Mouse (Mus musculus) kidney, postnatal 10 days (tissue): ENCODE results near the gene Sohlh2.
"Not testable (repeated sequence)": the region's sequence is repeated elsewhere in the genome, so short reads cannot be mapped to it uniquely, and the experiment has no call there.

Experiments used
- DNase-seq: peaks from one replicate; pipeline ENCODE4 v3.0.0; 2021; ENCODE audit warnings: mixed read lengths

Sohlh2 gene

DNA sequence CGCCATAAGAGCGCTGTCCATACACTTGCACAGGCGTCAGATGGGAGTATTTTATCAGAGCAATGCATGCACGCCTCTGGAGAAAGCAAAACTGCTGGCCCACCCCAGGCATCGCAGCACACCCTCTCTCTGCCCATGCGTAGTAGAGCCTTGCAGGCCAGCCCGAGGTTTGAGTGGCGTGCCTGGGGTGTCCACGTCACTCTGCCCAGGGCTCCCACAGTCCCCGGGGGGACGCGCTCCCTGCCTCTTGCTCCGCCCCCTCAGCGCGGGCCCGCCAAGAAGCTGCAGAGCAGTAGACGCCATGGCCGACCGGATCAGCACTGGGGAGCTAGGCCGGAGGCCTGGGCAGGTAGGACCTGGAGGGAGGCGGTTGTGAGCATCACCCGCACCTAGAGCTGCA lies at the start of gene Sohlh2:
Sohlh2 (plus strand) TSS at position 263 of the 400 bp plus-strand sequence.
- no peak for DNase-seq

- no peak for DNase-seq
Measured at GRCm38 (mm10) chr3:55137039-55137438, 44.8 kb upstream of the Sohlh2 start, which contains the start of gene Ccdc169. TSS of gene Ccdc169 (plus strand) at chr3:55137339.

DNA sequence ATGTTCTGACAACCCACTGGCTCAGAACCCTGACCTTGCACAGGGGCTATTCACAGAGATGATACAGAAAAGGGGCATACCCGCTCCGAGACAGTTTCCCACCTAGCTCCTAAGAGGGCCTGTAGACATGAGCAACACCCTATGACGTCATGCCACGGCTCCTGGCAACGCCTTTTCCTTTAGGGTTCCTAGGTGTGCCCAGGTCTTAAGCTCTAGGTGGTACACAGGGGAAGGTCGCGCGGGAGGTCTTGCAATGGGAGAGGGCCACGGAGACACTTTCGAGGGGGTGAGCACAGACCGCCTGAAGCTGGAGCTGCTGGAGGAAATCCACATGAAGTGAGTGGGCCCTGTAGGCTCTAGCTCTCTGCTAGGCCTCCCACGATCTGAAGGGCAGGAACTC lies 42.0 kb upstream of the Sohlh2 start:
- DNase-seq: no peak

DNA sequence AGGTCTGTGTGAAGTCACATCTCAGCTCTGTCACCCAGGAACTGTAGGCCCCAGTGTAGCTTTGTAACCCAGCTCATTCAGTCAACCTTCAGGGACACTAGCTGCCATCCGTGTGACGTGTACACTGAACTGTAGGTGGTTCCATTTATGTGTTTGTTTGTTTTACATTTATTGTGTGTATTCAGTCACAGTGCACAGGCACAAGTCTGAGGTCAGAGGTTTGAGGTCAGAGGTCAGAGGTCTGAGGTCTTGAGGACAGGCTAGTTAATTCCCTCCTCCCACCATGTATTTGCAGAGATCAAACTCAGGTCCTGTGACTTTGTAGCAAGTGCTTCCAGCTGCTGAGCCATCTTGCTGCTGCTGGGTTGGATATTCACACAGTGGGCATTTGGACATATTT lies 40.4 kb upstream of the Sohlh2 start:
- no peak for DNase-seq

- no peak for DNase-seq
Measured at GRCm38 (mm10) chr3:55144916-55145315, 36.9 kb upstream of the Sohlh2 start.

DNA sequence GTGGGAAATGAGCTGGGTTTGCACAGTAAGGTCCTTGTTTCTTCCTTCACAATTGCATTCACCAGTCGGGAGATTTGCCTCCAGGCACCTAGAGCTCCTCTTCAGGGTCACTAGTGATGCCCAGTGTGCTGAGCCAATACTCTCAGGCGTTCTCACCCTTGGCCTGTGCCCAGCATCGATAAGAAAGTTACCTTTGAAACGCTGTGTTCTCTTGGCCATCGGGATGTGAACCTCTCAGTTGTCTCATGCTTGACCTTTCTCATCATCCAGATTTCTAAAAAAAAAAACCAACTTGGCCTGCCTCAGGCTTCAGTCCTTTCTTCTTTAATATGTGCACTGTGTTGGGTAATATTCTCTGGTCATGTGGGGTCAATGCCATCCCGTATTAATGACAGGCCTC lies 35.4 kb upstream of the Sohlh2 start:
- no peak for DNase-seq

GRCm38 (mm10) chr3:55147156-55147555 lies 34.7 kb upstream of the Sohlh2 start:
- DNase-seq: no peak

DNA sequence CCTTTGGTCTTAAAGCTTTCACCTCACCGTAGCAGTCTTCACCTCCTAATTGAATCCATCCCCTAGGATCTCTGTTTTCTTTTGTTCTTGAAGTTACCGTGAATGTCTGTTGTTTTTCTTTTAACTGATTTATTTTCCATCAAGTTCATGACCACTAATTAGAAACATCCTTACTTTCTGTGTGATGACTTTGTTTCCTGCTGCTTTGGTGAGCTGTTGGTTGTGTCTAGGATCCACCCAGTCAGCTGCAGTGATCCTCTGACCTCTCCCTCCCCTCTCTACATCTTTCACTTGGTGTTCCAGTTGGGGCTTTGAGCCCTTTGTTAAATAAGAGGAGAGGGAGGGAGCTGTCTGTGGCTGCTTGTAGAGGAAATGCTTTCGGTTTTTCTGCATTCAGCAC lies 33.7 kb upstream of the Sohlh2 start:
- peak; percentile 27 for DNase-seq

GRCm38 (mm10) chr3:55151656-55152433 lies 30.0 kb upstream of the Sohlh2 start:
- DNase-seq: peak; percentile 81

GRCm38 (mm10) chr3:55152673-55153334 lies 29.0 kb upstream of the Sohlh2 start:
- no peak for DNase-seq

DNA sequence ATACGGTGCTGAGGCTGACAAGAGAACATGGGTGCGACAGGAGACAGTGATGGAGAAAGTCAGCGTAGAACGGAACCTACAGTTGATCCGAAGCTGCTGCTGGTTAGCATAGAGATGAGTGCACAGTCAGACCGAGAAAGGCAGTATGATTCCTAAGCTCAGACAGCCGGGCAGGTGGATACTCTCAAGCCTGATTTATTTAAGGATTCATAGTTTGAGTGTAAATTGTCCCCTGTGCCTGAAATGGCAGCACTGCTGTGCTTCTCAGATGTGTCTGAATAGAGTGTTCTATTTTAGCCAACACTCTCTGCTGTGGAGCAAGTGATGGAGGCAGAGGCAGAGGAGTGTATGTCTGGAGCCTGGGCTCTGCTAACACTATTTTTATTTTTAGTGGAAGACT lies 27.7 kb upstream of the Sohlh2 start:
- DNase-seq: no peak

GRCm38 (mm10) chr3:55157413-55157812 lies 24.4 kb upstream of the Sohlh2 start:
- DNase-seq: no peak

DNA sequence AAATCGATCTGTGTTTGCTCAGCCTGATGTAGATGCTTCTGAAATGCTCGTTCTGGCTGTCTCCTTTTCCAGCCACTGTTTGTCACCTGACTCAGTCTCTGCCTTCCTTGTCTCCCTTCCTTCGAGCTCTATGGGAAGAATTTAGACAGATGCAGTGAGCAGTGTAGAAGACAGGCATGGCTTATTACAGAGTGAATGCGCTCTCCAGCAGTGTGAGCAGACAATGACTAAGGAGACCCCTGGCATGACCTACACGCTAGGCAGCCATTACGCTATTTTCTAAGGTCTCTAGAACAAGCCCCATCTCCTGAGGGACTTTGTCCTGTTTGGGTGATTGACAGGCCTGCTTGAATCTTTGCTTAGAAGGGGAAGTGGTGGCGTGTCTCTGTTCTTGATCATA lies 20.7 kb upstream of the Sohlh2 start:
- no peak for DNase-seq

DNA sequence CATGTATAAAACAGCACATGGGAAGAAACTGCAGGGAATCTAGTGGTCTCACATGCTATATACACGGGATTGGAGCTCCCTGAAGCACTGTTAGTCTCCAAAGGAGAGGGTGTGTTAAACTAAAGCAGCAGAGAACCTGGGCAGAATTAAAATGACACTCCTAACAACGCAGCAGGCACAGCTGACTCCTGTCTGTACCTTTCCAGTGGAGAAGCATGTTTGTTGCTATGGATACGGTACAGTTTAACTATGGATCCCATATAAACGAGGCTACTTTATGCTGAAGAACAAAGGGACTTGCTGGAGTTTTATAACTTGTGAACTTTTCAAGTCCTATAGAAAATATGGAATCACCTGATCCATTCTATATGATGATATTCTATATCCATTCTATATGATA lies 18.3 kb upstream of the Sohlh2 start:
- DNase-seq: no peak

GRCm38 (mm10) chr3:55172478-55172877 lies 9.3 kb upstream of the Sohlh2 start:
- no peak for DNase-seq

DNA sequence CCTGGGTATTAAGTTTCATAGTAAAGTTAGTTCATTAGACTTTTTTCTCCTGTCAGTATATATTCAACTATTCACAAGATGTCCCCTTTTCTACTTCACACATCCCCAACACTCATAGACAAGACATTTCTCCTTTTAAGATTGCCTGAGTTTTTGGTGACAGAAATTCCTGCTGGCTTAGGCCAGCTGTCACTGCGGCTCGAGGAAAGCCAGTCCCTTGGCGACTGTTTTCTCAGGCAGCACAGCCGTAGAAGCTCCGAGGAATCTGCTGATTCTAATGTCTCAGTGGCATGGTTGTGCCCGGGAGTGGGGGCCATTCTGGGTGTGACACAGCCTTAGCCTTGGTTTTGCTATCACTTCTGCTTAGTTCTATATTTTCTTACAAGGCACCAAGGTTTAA lies 4.6 kb upstream of the Sohlh2 start:
- DNase-seq: no peak

- no peak for DNase-seq
Measured at GRCm38 (mm10) chr3:55191668-55192067, 9.8 kb downstream of the Sohlh2 start.

- no peak for DNase-seq
Measured at GRCm38 (mm10) chr3:55193351-55193750, 11.5 kb downstream of the Sohlh2 start.

- DNase-seq: no peak
Measured at GRCm38 (mm10) chr3:55194792-55195191, 13.0 kb downstream of the Sohlh2 start.

GRCm38 (mm10) chr3:55195581-55196327 lies 13.9 kb downstream of the Sohlh2 start:
- DNase-seq: peak; percentile 46

GRCm38 (mm10) chr3:55196328-55196710 lies 14.5 kb downstream of the Sohlh2 start:
- DNase-seq: no peak

GRCm38 (mm10) chr3:55203621-55204020 lies 21.8 kb downstream of the Sohlh2 start:
- not testable (repeated sequence) for DNase-seq

GRCm38 (mm10) chr3:55206413-55206812 lies 24.6 kb downstream of the Sohlh2 start:
- no peak for DNase-seq

GRCm38 (mm10) chr3:55207665-55208064 lies 25.8 kb downstream of the Sohlh2 start:
- DNase-seq: no peak
